Mouse (Mus musculus) cerebellum, adult 9-10 months (tissue): ENCODE data around the gene Eif6.

Experiments
- DNase-seq: peaks from one replicate; pipeline ENCODE4 v3.0.0; 2022

Eif6 gene

DNA sequence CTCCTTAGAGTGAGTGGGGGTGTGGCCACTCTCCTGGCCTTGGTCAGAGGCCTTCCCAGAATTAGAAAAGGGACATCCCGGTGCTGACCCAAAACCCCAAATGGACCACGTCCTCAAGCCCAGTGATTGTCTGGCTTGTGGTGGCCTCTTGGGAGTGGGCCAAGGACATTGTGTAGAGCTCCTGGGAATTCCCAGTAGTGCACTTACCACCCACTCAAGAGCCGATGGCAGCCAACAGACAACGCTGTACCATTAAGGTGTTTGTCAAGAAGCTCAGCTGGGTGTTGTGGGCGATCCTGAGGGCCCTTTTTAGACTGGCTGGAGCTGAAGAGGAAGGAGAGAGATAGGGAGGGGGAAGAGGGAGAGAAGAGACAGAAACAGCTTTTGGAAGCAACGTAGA is 42.2 kb downstream of the Eif6 start:
- DNase-seq = peak; percentile 74

DNA sequence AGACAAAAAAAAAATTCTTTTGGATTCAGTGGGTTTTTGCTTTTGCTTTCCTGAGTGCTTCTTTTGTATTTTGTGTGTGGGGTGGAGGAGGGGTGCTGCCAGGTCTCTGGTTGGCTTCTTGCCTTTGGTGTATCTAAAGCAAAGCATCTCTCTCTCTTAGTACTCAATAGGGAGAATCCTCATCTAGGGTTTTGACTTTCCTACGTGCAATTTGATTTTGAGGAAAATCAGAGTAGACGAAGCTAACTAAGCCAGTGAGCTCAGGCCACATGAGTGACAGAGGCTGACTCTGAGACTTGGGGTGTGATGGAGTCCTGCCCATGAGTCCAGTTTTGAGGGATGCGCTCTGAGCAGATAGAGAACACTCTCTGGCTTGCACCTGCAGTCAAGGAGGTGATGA is 47.2 kb downstream of the Eif6 start:
- DNase-seq = peak; percentile 64

DNA sequence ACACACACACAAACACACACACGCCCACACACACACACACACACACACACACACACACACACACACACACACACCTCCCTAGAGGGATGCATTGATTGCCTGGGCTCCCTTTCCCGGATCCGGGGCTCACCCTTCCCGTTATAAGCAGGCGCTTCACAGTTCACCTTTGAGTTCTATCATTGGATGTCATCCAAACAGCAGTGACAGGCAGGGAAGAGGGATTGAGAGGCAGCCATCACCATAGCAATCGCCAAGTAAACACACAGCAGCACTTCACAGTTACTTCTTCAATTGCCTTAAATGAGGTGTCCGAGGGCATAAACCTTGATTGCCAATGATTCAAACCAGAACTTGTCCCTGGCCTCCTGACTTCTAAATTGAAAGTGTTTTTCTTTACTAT is 47.7 kb downstream of the Eif6 start:
- DNase-seq = peak; percentile 68

DNA sequence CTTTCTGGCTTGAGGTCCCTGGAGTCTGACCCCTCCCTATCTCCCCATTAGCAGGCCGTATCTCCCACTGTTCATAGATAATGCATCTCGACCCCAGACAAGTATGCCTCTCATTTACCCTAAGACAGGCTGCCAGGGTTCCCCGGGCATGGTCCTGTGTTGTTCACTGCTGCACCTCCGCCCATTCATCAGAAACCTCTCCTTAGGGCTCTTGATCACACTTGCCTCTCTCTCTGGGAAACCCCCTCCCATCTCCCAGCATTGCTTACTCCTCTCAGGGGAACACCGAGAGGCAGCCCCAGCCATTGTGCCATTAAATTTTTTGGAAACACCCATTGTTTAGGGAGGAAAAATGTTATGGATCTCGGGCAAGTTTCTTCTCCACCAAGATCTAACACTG is 48.7 kb downstream of the Eif6 start:
- DNase-seq = peak; percentile 59

DNA sequence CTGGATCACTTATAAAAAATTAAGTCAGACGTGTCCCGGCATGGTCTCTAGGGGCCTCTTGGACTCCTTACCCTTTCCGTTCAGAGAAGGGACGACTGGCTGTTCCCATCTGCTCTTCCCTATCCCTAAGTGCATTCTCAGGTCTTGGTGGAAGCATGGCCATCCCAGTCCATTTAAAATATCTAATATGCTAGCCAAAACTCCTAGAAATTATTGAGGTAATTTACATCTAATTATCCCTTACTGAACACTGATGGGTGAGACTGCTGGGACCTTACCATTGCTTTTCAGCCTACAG is 49.1 kb downstream of the Eif6 start:
- DNase-seq = peak; percentile 68

DNA sequence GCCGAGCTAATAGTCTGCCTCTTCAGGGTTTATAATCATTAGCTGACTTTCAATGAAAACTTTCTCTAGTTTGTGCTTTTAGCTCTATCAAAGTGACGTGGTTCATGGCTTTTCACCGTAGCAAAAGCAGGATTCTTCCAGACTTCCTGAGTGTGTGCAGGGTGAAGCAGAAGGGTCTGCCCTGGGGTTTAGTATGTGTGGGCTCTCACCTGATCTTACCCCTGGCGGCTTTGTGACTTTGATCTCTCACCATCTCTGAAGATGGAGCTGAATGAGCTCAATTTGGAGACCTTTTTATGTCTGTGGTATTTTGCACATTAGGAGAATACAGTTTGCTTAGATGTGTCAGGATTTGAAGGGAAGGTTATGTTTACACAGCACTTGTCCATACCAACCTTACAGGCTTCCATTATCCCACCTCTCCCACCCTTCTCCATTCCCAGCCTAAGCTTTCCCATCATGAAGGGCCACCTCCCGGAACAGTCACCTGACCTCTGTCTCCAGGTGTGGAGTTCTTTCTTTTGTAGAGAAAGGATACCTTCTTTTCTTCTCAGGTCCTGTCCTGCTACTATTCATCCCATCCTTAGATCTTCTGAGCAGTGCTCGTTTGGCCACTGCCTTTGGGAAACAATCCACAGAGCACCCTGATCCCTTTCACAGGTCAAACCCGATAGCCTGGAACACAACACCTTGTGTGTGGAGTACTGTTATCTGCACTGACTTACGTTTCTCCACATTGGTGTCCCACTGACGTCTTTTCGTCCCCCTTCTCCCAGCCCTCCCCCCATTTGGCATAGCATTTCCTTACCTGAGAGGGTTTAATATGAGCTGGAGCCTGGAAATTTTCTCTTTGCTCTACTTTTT is 49.7 kb downstream of the Eif6 start:
- DNase-seq = peak; percentile 68

DNA sequence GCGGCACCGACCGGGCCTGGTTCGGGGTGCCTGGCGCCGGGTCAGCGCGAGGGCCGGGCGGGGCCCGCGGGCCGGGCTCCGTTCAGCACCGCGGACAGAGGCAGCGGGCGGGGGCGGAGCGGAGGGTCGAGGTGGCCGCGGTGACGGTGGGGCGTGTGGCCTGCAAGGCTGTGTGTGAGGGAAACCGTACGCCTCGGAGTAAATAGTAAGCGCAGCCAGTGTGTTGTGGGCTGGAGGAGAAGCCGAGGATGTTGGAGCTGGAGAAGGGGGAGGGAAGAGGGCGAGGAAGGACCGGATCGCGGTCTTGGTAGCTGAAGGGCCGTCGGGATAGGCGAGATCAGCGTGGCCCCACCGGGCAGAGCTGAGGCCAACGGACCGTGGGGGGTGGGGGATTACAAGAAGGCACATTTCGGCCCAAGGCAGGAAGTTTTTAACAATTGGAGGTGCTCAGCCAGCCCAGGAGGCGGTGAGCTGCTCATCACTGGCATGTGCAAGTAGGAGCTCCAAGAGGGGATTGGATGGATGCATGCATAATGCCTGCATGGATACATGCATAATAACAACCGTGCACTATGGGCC is 51.0 kb downstream of the Eif6 start:
- peak; percentile 87 for DNase-seq

DNA sequence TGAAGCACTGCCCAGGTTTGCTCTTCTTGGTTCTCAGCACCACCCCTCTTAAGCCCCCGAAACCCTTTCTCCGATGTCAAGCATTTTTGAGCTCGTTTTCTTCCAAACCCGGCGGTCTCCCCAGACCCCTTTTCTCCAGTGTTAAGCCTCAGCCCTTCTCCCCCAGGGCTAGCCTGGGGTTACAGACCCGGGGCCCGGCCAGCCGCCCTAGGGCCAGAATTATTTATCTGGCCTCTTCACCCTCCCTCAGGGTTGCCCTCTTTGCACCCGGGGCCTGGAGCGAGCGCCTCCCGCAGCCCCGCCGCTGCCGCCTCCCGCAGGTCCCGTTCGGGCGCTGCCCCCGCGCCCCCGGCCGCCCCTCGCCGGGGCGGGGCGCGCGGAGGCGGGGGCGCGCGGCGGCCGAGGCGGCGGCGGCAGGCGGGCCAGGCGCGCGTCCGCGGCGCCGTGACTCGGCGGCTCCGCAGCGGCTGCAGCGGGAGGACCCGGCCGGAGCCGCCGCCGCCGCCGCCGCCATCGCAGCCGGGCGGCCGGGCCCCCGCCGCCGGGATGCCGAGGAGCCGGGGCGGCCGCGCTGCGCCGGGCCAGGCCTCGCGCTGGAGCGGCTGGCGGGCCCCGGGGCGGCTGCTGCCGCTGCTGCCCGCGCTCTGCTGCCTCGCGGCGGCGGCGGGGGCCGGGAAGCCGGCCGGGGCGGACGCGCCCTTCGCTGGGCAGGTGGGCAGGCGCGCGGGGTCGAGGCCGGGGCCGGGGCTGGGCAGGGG is 51.6 kb downstream of the Eif6 start, which contains the start of gene Mmp24:
Gene Mmp24, plus strand, starts transcription at position 416 of the 758 bp plus-strand sequence.
- no peak for DNase-seq

DNA sequence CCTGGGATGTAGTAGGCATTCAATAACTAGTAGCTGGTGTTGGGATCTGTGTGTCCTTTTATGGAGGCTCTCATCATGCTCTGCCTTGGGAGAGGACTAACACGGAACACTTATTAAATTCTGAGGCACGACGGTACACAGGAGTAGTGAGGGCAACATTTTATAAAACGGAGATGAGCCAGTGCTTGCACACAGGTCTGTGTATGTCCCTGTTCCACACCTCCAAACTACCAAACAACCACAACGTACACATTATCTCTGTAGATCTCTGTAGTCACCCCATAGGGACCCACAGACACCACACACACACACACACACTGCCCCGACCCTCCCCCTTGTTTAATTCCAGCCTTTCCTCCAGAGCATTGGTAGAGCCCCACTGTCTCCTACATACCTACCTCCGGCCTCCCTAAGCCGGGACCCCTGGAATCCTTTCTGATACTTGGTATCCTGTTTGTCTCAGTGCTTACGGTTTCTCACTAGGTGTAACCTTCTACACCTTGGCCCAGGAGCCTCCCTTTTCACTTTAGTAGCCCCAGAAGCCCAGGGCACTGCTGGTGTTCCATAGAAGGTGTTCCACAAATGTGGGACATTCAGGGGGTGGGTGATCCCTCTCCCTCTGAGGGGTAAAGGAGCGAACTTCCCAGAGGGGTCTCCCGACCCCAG is 52.3 kb downstream of the Eif6 start:
- peak; percentile 71 for DNase-seq

DNA sequence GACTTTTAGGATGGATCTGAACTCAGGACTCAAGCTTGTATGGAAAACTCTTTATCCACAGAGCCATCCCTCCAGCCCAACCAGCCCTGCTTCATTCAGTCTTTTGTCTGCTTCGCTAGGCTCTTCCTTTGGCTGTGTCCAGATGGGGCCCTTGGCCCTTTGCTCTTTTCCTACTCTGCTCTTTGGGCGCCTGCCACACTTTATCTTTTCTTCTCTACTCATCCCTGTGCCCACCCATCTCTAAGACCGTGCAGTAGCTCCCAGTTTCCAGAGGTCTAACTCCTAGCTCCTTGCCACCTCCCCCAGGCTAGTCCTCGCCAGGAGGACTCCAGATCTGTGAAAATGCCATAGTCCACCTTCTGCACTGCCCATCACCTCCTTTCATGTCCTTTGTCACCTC is 53.1 kb downstream of the Eif6 start:
- peak; percentile 63 for DNase-seq
